Mouse (Mus musculus): ENCODE measurements at regions not wholly inside any gene's neighbourhood (a gene's known extent, or its start where the extent isn't known, plus 50 kb on each side); places are given as distances from the start of the nearest gene placed in this dataset.

DNA sequence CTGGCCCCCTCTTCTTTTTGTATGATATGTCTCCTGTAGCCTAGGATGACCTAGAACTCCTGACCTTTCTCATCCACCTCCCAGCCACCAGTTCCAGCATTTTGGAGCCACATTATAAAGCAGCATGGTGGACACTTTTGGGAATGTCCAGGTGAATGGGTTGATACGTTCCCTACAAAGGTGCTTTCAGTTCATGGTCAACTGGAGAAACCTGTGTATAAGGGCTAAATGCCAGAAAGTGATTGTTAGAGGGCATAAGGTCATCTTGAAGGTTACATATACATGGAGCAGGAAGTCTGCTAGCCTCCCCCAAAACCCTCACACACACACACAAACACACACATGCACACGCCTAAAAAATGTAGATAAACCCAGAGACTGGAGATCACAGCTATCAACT lies 86.1 kb upstream of the Tbx3 start:
- DNase-seq: no peak

DNA sequence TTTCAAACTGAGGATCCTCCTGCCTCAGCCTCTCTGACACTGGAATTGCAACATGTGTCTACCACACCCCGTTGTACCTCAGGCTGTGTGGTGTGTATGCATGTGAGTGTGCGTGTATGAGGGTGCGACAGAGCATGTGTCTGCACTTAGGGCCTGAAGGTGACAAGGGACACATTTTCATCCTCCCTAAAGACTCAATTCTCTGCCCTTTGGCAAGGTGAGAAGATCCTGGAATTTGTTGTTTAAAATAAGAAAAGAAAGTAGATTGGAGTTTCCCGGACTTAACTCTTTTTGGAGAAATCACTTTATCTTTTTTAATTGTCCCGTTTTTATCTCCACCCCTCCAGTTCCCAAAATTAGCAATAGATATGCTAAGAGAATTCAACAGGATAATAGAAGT lies 85.6 kb upstream of the Tbx3 start:
- DNase-seq: no peak

DNA sequence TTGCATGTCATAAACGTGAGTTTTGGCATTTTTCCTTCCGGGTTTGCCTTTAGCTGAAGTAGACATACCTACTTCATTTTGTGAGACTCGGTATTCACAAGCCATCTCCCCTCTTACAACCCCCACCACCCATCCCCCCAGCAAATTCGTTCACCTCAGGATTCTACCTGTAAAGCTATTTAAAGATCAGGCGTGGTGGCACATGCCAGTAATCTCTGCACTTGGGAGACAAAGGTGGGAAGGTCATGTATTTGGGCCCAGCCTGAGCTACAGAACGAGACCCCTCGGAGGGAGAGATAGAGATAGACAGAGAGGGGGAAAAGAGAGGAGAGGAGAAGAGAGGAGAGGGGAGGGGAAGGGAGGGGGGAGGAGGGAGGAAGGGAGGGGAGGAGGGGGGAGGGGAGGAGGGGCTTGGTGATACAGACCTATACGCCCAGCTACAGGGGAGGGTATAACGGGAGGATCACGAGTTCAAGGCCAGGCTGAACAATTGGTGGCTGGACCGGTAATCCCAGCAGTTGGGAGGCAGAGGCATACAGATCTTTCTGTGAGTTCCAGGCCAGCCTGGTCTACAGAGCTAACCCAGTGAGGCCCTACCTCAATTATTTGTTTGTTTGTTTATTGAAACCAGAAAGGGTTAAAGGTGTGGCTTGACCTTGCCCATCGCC lies 83.9 kb upstream of the Tbx3 start:
- no peak for DNase-seq

DNA sequence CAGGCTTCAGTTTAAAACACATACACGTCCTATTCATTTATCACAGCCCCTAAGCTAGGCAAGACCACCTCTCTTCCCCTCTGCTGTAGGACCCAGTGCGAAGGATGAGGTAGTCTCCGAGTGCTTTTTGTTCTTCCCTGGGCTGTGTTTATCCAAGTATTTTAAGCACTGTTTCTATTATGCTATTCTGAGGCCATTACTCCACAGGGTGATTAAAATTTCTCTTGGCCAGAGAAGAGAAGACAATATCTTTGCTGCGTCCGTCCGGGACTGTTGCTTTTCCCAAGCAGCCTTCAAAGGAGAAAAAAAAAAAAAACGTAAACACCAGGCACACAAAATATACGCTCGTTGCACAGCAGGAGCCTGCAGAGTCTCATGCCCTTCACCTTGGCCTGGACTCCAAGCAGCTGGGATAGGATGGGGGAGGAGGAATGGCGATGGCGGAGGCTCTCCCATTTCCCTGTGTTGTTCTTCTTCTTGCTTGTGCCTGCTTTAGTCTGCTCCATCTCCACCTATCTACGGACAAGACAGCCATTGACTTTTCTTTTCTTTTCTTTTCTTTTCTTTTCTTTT lies 83.1 kb upstream of the Tbx3 start:
- DNase-seq: peak; percentile 45

DNA sequence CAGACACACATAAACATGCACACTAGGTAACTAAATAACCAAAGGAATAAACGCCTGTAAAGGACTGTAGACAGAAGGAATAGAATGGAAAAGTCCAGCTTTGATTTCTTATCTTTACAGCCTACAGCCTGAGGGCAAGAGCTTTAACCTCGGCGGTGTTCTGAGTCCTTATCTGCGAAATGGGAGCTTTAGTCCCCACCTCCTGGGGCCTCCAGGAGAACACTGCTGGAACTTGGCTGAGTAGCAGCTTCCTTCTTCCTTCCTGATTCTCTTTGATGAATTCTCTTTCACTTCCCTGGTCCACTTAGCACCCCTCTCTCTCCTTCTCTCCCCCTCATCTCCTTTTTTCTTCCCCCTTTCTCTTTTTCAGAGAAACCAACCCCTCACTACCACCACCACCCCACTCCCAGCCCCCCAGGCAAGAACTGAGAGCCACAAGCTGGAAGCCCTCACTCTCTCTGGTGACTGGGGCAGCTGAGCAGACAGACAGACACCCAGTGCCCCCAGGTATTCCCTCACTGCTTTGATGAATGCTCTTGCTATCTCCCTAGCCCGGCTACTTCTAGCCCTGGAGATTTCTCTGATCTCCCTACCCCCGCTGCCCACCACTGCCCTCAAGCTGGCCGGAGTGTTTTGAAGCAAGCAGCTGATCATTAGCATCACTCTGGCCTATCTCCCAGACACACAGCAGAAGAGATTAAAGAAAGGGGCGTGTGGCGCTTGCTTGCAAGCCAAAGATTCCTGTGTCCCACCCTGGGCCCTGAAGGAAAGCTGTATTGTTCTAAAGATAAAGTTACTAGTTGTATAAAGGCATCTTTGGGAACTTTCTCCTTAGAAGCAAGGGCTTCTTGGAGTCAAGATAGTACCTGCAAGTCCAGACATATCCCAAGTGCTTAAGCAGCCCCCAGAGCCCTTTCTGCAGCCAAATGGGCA lies 81.9 kb upstream of the Tbx3 start:
- no peak for DNase-seq

- DNase-seq: peak; percentile 58
Observed at GRCm38 (mm10) chr5:119591271-119591670, 79.2 kb upstream of the Tbx3 start.

DNA sequence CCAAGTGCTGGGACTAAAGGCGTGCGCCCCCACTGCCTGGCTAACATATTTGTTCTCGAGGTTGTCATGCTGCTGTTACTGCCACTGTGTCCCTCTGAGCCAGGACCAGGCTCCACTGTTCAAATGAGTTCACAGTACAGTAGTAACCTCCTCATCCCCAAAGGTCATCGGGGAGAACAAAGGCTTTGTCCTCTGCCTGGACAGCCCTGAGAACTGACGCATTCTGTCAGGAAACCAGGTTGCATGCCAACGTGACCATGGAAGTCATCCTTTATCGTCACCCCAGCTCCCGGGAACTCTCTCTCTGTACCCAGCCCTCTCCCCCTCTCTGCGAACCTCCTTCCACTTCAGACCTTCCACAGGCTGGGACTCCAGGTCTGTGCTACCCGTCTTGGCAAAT lies 77.6 kb upstream of the Tbx3 start:
- DNase-seq: peak; percentile 80

GRCm38 (mm10) chr5:119594541-119594940 lies 75.9 kb upstream of the Tbx3 start:
- DNase-seq: peak; percentile 45

DNA sequence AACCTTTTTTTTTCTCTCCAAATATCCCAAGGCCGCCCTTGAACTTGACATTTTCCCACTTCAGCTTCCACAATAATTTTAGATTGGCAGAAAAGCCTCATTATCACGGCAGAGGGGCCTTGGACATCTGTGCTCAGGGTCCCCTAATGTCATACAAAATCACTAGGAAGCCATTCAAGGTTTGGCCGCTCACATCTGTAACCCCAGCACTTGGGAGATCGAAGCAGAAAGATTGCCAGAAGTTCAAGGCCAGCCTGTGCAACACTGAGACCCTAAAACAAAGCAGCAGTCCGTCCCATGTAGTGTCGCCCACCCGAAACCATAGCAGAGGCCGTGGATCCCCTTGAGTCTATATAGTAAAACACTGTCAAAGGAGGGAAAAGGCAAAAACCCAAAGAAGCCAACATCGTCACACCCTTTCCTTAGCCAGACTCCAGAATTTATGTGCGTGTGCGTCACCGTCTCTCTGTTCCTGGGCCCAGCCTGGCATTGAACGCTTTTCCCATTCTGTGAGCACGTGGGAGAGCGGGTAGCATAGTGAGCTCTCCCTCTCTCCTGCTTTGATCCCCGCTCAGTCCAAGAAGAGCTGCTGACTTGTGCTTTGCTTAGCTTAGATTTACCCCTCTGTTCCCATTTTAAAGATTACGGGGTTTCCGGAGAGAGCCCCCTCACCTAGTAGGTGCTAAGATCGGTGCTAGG lies 74.0 kb upstream of the Tbx3 start:
- peak; percentile 85 for DNase-seq

DNA sequence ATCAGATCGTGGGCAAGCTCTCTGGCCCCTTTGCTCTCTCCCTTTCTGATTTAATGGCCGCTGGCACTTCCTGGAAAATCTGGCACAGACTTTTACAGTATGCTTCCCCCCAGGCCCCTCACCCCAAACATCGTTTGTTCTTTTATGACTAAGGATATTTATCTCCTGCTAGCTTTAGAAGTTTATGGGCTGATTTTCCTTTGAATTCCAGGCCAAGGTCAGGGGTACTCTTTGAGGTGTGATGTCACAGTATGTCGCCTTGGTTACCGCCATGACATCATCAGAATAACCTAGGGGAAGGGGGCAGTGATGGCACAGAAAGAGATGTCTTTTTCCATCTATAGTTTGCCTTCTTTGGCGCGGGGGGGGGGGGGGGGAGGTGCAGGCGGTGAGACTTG lies 73.5 kb upstream of the Tbx3 start:
- peak; percentile 70 for DNase-seq

DNA sequence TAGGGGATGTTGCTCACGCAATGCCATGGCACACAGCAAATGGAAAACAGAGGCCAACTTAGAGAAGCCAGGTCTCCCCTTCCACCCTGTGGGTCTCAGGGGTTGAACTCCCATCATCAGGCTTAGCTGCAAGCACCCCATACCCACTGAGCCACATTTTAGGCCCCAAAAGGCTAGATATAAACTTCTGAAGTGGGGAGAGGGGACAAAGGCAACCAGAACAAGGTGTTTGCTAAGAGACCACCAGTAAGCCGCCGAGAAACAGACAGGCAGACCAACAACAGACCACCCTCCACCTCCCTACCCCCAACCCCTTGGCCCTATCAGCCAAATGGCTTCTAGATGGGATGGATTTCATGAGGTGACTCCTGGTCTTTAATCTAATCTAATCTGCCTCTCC lies 72.9 kb upstream of the Tbx3 start:
- no peak for DNase-seq

GRCm38 (mm10) chr5:119598166-119598565 lies 72.3 kb upstream of the Tbx3 start:
- DNase-seq: no peak

DNA sequence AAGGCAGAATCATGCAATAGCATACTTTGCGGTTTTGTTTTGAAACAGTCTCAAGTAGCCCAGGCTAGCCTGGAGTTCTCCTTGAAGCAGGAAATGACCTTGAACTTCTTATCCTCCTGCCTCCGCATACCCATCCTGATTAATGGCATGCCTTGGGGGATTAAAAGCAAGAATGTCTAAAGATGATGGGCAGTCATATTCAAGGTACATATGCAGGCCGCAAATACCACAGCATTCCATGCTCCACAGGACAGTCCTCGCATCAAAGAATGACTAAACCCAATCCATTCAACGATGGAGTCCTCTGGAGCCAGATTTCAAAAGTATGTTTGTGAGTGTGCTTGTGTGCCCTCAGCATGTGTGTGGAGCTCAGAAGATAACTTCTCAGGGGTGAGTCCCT lies 69.1 kb upstream of the Tbx3 start:
- no peak for DNase-seq

DNA sequence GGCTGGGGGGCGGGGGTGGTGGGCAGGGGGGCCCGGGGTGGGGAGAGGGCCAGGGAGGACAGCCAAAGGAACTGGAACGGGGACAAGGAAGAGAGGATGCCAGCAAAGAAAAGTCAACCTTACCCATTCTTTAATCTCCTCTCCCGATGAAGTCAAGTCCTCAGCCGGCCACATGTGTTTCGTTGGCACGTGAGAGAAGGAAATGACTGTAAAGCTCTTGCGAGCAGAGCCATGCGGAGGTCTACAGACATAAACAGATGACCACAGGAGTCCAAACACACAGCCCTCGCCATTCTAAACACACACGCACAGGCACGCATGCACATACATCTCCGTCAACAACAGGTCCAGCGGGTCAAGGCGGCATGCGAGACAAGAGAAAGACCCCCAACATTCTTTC lies 68.5 kb upstream of the Tbx3 start:
- DNase-seq: no peak

DNA sequence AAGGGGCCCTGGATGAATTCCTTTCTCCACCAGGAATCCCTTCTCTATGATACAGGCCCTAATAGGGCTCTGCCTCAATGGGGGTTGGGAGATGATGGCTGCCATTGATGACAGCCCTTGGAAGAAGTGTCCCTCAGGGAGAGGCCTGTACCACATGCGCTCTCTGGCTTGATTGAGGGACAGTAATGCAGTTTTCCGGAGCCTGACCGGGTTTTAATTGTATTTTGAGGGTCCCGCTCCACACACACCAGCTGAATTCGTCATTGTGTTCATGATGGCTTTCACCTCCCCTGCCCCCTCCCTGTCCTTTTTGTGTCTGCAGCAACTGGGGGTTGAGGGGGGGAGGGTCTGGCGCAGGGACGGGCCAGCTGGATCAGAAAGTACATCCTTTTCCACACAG lies 65.0 kb upstream of the Tbx3 start:
- DNase-seq: no peak

GRCm38 (mm10) chr5:119613413-119613812 lies 57.1 kb upstream of the Tbx3 start:
- DNase-seq: peak; percentile 77

DNA sequence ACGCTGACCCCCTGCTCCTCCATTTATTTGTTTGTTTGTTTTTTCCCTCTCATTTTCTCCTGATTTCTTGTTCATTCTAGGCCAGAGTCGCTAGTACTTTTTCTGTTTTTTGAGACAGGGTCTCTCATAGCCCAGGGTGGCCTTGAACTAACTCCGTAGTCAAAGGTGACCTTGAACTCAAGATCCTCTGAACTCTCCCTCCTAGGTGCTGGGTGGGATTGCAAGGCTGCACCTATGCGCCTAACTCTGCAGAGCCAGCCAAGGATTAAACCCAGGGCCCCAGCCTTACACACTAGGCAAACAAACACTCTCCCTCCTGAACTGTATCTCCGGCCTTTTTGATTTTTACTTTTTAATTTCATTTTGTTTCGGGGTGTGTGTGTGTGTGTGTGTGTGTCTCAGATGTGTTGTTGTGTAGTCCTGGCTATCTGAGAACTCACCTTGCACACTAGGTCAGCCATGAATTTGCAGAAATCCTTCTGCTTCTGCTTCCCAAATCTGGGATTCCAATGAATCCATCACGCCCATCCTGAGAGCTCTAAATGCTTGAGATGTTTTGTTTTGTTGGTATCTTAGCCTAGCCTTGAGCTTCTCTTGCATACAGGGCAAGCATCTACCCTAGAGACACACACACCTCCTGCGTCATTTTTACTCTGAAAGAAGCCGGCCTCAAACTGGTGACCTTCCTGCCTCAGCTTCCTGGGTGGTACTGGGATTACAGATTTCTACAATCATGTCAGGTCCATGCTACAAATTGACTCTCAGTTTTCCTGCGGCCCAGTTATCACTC lies 56.3 kb upstream of the Tbx3 start:
- no peak for DNase-seq

GRCm38 (mm10) chr5:119615681-119616080 lies 54.8 kb upstream of the Tbx3 start:
- DNase-seq: no peak

- DNase-seq: no peak
Observed at GRCm38 (mm10) chr5:119617856-119618255, 52.6 kb upstream of the Tbx3 start.

DNA sequence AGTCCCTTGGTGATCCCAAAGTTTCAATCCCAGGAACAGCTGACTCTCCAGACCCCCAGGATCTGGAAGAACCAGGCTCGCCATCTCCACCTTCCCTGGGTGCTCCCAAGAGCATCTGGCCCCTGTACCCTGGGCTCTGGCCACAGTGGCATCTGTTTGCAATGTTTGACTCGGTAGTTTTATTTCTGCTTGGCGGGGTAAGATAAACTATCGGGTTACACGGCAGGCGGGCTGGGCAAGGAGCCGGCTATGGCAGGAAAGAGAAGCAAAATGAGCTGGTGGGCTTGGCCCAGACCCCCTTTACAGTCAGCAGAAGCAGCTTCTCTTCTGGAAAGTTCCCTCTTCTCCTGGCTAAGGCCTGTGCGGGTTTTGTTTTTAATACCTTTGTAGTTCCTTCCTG lies 50.6 kb upstream of the Tbx3 start:
- no peak for DNase-seq

Data from adrenal gland, postnatal 14 days (tissue).